Mouse (Mus musculus) hindbrain, postnatal 0 days (tissue): Measurements from ENCODE around the gene Ccdc124. TPM values are rescaled to one million over a fixed set of nuclear protein-coding genes. Genes with fewer than 3 reads are reported as not detected.
A peak's percentile ranks its signal among the peaks of the same experiment; 100 is the strongest.

Experiments used
- ATAC-seq: fragments of 200-750 bp; cut with Nextera tagmentation; 2 replicates; pipeline ENCODE4 v1.8.0; 2017; ENCODE audit warnings: mild to moderate bottlenecking, moderate TSS enrichment, moderate library complexity
- DNase-seq: peaks from one replicate; pipeline ENCODE4 v3.0.0-alpha.2; 2015; ENCODE audit warnings: low spot score
- H3K27ac ChIP-seq: fragments of 300-500 bp; sonication (generic); 2 replicates; pipeline ENCODE4 v1.5.1; 2014; ENCODE audit warnings: mild to moderate bottlenecking
- H3K27me3 ChIP-seq: fragments of 300-500 bp; sonication (generic); 2 replicates; pipeline ENCODE4 v1.6.1; 2014; ENCODE audit warnings: low read length, mixed read lengths; ENCODE audit not compliant: insufficient read depth
- H3K36me3 ChIP-seq: fragments of 300-500 bp; sonication (generic); 2 replicates; pipeline ENCODE4 v1.6.1; 2014; ENCODE audit warnings: low read length, mixed read lengths; ENCODE audit not compliant: insufficient read depth
- H3K4me1 ChIP-seq: fragments of 300-500 bp; sonication (generic); 2 replicates; pipeline ENCODE4 v1.6.1; 2014; ENCODE audit warnings: antibody characterized with exemption, low read length, mixed read lengths; ENCODE audit not compliant: insufficient read depth
- H3K4me2 ChIP-seq: fragments of 300-500 bp; sonication (generic); 2 replicates; pipeline ENCODE4 v1.6.1; 2014; ENCODE audit warnings: low read depth, mild to moderate bottlenecking, low read length, moderate library complexity, mixed read lengths
- H3K4me3 ChIP-seq: fragments of 300-500 bp; sonication (generic); 2 replicates; pipeline ENCODE4 v1.5.1; 2014; ENCODE audit warnings: low read length
- H3K9ac ChIP-seq: fragments of 300-500 bp; sonication (generic); replicated peaks from 2 replicates; pipeline ENCODE4 v1.6.1; 2014; ENCODE audit warnings: mild to moderate bottlenecking, low read length, moderate library complexity, mixed read lengths
- H3K9me3 ChIP-seq: fragments of 300-500 bp; sonication (generic); 2 replicates; pipeline ENCODE4 v1.6.1; 2016; ENCODE audit warnings: low read length, mixed read lengths
- CTCF ChIP-seq: IDR thresholded peaks from 2 replicates; pipeline ENCODE4 v1.5.1; 2016; ENCODE audit warnings: antibody characterized with exemption, control low read depth, low read depth
- WGBS: fragments of 180-500 bp; shearing (Covaris S2); extraction: QIAGEN DNeasy Blood & Tissue Kit; methylation state at CpG from one replicate; pipeline ENCODE4 v1.1.7; 2014; 5-methylcytosine and 5-hydroxymethylcytosine counted together
- polyA plus RNA-seq: library from polyadenylated mRNA; unstranded; fragments of >200 nt; fragmentation: Nextera tagmentation; extraction: Ambion mirVana; gene quantifications from 2 replicates; pipeline ENCODE4 v1.2.1, GENCODE M21; 2015
- total RNA-seq: library from RNA; depleted of rRNA; stranded (reverse); fragments of >200 nt; gene quantifications from 2 replicates; pipeline ENCODE4 v1.2.3, GENCODE M21; 2014

Gene Ccdc124
- total and polyA plus RNA-seq, 2 experiments from 2014 or later, result 45.1 to 145 TPM

- Histone ChIP-seq H3K4me1 (peaks cover 3% of the 10 kb centered on the region; the same call in 1 of the 2 replicates), H3K36me3 (peaks cover 18% of the 10 kb centered on the region), H3K27me3 (peaks cover 24% of the 10 kb centered on the region), H3K4me2 (no peak overlapping the region), H3K9me3 (no peaks in the 10 kb centered on the region), H3K27ac (no peak overlapping the region), H3K4me3 (no peak overlapping the region), H3K9ac (no peak overlapping the region)
- ATAC-seq (no peak), DNase-seq (no peak)
- TF ChIP-seq CTCF, result no peak
- 18% methylated on average over 21 of the region's 21 CpGs for WGBS
These were observed 17.6 kb upstream of the Ccdc124 start for GRCm38 (mm10) chr8:70891356-70891755.

DNA sequence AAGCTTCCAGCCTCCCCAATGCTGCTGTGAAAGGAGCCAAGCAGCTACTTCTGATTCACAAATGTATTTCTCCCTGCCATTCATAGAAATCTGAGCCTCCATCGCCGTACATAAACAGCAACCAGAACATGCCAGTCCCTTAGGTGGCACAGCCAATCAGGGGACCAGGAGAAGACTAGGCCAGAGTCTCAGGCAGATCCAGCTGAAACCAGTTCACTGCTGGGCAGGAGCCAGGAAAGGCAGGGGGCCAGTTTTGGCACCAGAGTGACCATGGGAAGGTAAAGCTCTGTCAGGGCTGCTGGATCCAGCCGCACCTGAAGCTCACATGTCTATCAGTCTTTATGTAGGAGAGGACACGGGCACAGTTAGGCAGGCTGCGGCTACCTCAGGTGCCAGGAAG, 16.9 kb upstream of the Ccdc124 start:
- Histone ChIP-seq H3K9ac (no peak overlapping the region), H3K4me1 (no peaks in the 10 kb centered on the region), H3K9me3 (no peaks in the 10 kb centered on the region), H3K36me3 (peaks cover 18% of the 10 kb centered on the region), H3K27me3 (peaks cover 24% of the 10 kb centered on the region), H3K4me2 (no peak overlapping the region), H3K27ac (no peak overlapping the region), H3K4me3 (no peak overlapping the region)
- WGBS, result 93% methylated on average over 5 of the region's 5 CpGs
- no peak for TF ChIP-seq CTCF
- DNase-seq, result no peak
- no peak for ATAC-seq

DNA sequence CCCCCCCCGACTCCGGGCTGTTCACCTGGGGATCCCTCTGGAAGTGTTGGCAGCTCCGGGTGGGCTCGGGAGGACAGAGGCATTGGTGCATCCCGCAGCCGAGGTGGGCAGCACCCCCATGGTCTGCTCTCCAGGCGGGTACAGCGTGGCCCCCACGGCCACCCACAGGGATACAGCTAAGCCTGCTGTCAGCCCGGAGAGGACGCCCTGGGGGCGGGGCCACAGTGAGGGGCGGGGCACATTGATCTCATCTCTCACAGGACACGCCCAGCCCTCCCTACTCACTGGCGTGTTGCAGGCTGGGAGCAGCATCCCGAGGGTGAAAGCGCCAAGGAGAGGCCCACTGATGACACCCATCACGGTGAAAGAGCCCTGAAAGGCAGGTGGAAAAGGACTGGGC, 13.9 kb upstream of the Ccdc124 start:
- peak overlapping the region; percentile 23; the same call in 1 of the 2 replicates for H3K4me2 ChIP-seq
- 0 out of 2 replicates have a peak overlapping the region, but pooled peaks have one; percentile 2 for H3K4me3 ChIP-seq
- no peak for ATAC-seq
- no peak for TF ChIP-seq CTCF
- DNase-seq, result no peak
- H3K27ac ChIP-seq, result no peak overlapping the region
- H3K27me3 ChIP-seq, result peaks cover 17% of the 10 kb centered on the region; the same call in 1 of the 2 replicates
- H3K9me3 ChIP-seq, result no peaks in the 10 kb centered on the region
- no peak overlapping the region for H3K9ac ChIP-seq
- no peaks in the 10 kb centered on the region for H3K4me1 ChIP-seq
- 6% methylated on average over 18 of the region's 18 CpGs for WGBS
- no peaks in the 10 kb centered on the region for H3K36me3 ChIP-seq

GRCm38 (mm10) chr8:70885612-70886011, 11.9 kb upstream of the Ccdc124 start:
- H3K27ac ChIP-seq, result no peak overlapping the region
- ATAC-seq, result no peak
- H3K36me3 ChIP-seq, result no peaks in the 10 kb centered on the region
- H3K9ac ChIP-seq, result no peak overlapping the region
- H3K4me1 ChIP-seq, result no peaks in the 10 kb centered on the region
- TF ChIP-seq CTCF, result no peak
- WGBS, result 20% methylated on average over 12 of the region's 12 CpGs
- H3K27me3 ChIP-seq, result no peaks in the 10 kb centered on the region
- no peak overlapping the region for H3K4me2 ChIP-seq
- no peak for DNase-seq
- no peak overlapping the region for H3K4me3 ChIP-seq
- no peaks in the 10 kb centered on the region for H3K9me3 ChIP-seq

GRCm38 (mm10) chr8:70884683-70885082, 10.9 kb upstream of the Ccdc124 start:
- no peak for DNase-seq
- Histone ChIP-seq H3K36me3 (no peaks in the 10 kb centered on the region), H3K9me3 (no peaks in the 10 kb centered on the region), H3K9ac (no peak overlapping the region), H3K4me2 (no peak overlapping the region), H3K4me1 (peaks cover 4% of the 10 kb centered on the region; the same call in 1 of the 2 replicates), H3K4me3 (no peak overlapping the region), H3K27ac (no peak overlapping the region), H3K27me3 (no peaks in the 10 kb centered on the region)
- no peak for ATAC-seq
- 80% methylated on average over 10 of the region's 10 CpGs for WGBS
- TF ChIP-seq CTCF, result no peak

- peaks cover 4% of the 10 kb centered on the region; the same call in 1 of the 2 replicates for H3K4me1 ChIP-seq
- DNase-seq (no peak), ATAC-seq (no peak)
- no peak for TF ChIP-seq CTCF
- H3K27ac ChIP-seq, result no peak overlapping the region
- no peak overlapping the region for H3K9ac ChIP-seq
- H3K4me2 ChIP-seq, result no peak overlapping the region
- WGBS, result 58% methylated on average over 4 of the region's 4 CpGs
- H3K27me3 ChIP-seq, result no peaks in the 10 kb centered on the region
- H3K4me3 ChIP-seq, result no peak overlapping the region
- no peaks in the 10 kb centered on the region for H3K9me3 ChIP-seq
- no peaks in the 10 kb centered on the region for H3K36me3 ChIP-seq
These were observed 10.5 kb upstream of the Ccdc124 start for GRCm38 (mm10) chr8:70884186-70884585.

GRCm38 (mm10) chr8:70880546-70880945, 6.8 kb upstream of the Ccdc124 start:
- DNase-seq (no peak), ATAC-seq (no peak)
- H3K4me2 ChIP-seq, result no peak overlapping the region
- peaks cover 4% of the 10 kb centered on the region; the same call in 1 of the 2 replicates for H3K4me1 ChIP-seq
- WGBS, result 35% methylated on average over 11 of the region's 11 CpGs
- no peaks in the 10 kb centered on the region for H3K36me3 ChIP-seq
- 0 out of 2 replicates have a peak overlapping the region, but pooled peaks have one; percentile 42 for H3K27ac ChIP-seq
- no peak for TF ChIP-seq CTCF
- no peak overlapping the region for H3K4me3 ChIP-seq
- H3K27me3 ChIP-seq, result no peaks in the 10 kb centered on the region
- H3K9me3 ChIP-seq, result no peaks in the 10 kb centered on the region
- no peak overlapping the region for H3K9ac ChIP-seq
